ENCODE assay signal across 4 mouse cellular contexts in genomic region chr14:26237183-26237582, GRCm38 (mm10). TPM values are rescaled to one million over a fixed set of nuclear protein-coding genes. Genes with fewer than 3 reads are reported as not detected.
"Had no signal": no experiment of that assay in that cellular context is flagged by ENCODE, and none has a peak within 500 bp of the region (broad histone marks: within the 10 kb centered on the region; RNA-seq: fewer than 3 reads in every experiment).

No protein-coding gene starts in this region.

RNA-seq across cellular contexts. Expression of gene Duxbl3, which starts 20.6 kb away (rescaled TPM):
- polyA plus RNA-seq: heart, embryonic 10.5 days; inflammation-experienced regulatory T-cells, adult 6 months; kidney, adult 2 months; kidney, embryonic 14.5 days had no signal

RNA-seq across cellular contexts. Expression of gene Plac9b, which starts 54.9 kb away (rescaled TPM):
- polyA plus RNA-seq: inflammation-experienced regulatory T-cells, adult 6 months had no signal
